Mouse (Mus musculus) hindbrain, embryonic 12.5 days (tissue): ENCODE results near the gene Exoc3l. TPM values are rescaled to one million over a fixed set of nuclear protein-coding genes. Genes with fewer than 3 reads are reported as not detected.

Experiments used
- ATAC-seq: fragments of 200-750 bp; cut with Nextera tagmentation; 2 replicates; pipeline ENCODE4 v1.8.0; 2017; ENCODE audit warnings: moderate TSS enrichment; ENCODE audit not compliant: low FRiP score
- H3K27ac ChIP-seq: fragments of 300-500 bp; sonication (generic); 2 replicates; pipeline ENCODE4 v1.5.1; 2016; ENCODE audit warnings: mild to moderate bottlenecking
- H3K27me3 ChIP-seq: fragments of 300-500 bp; sonication (generic); 2 replicates; pipeline ENCODE4 v1.6.1; 2016; ENCODE audit warnings: mild to moderate bottlenecking
- H3K36me3 ChIP-seq: fragments of 300-500 bp; sonication (generic); 2 replicates; pipeline ENCODE4 v1.6.1; 2016; ENCODE audit warnings: mild to moderate bottlenecking
- H3K4me1 ChIP-seq: fragments of 300-500 bp; sonication (generic); 2 replicates; pipeline ENCODE4 v1.6.1; 2016
- H3K4me2 ChIP-seq: fragments of 300-500 bp; sonication (generic); replicated peaks from 2 replicates; pipeline ENCODE4 v1.6.1; 2016; ENCODE audit warnings: mild to moderate bottlenecking
- H3K4me3 ChIP-seq: fragments of 300-500 bp; sonication (generic); 2 replicates; pipeline ENCODE4 v1.5.1; 2016; ENCODE audit warnings: mild to moderate bottlenecking
- H3K9ac ChIP-seq: fragments of 300-500 bp; sonication (generic); 2 replicates; pipeline ENCODE4 v1.6.1; 2016; ENCODE audit warnings: mild to moderate bottlenecking, moderate library complexity
- H3K9me3 ChIP-seq: fragments of 300-500 bp; sonication (generic); replicated peaks from 2 replicates; pipeline ENCODE4 v1.6.1; 2016; ENCODE audit warnings: mild to moderate bottlenecking
- WGBS: fragments of 180-500 bp; shearing (Covaris S2); methylation state at CpG from one replicate; pipeline ENCODE4 v1.1.7; 2016; 5-methylcytosine and 5-hydroxymethylcytosine counted together
- microRNA counts: library from miRNA; unstranded; fragments of <30 nt; microRNA quantifications from one replicate; lab custom pipeline; 2017
- microRNA-seq: library from miRNA; unstranded; fragments of <30 nt; microRNA quantifications from one replicate; pipeline ENCODE4, GENCODE M21; 2017
- polyA plus RNA-seq: library from polyadenylated mRNA; unstranded; fragments of >200 nt; fragmentation: Nextera tagmentation; extraction: Ambion mirVana; gene quantifications from 2 replicates; pipeline ENCODE4 v1.2.1, GENCODE M21; 2016

Gene Exoc3l
- polyA plus RNA-seq, 1 experiment from 2014 or later, result 12.7 TPM

DNA sequence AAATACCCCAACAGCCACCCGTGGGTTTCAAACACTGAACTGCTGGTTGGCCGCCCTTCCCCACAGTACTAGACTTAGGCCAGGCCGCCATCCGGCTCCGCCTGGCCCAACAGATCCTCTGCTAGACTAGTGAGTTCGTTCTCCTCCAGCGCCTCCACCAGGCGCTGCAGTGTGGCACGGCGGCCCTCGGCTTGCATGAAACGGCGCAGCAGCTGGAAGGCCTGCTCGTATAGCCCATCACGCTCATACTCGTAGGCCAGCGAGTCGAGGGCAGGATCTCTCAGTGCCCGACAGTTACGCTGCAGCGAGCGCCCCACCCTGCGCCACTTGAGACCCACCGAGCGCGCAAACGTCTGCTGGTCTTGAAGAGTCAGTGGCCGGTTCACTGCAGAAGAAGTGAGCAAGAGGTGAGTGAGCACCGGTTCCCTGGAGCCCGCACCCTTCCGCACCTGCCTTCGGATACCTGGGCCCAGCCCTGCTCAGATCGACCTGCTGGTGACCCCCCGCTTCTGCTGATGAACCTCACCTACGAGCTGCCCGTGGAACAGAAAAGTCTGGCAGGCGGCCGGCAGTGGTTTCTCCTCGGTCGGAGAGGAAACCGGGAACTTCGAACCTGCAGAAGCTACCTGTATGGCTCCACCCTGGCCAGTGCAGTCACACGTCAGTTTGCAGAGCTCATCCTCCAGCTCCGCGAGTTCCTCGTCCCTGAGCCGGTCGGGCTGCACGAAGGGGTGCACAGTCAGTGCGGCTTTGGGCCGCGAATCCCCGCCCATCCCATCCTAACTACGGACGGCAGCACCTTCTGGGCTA lies 36.8 kb downstream of the Exoc3l start:
- Histone ChIP-seq H3K9ac (peak overlapping the region; percentile 28; the same call in 1 of the 2 replicates), H3K9me3 (no peaks in the 10 kb centered on the region), H3K4me1 (peaks cover 19% of the 10 kb centered on the region), H3K27me3 (peaks cover 89% of the 10 kb centered on the region), H3K4me2 (peak overlapping the region; percentile 60), H3K4me3 (peak overlapping the region; percentile 31), H3K36me3 (no peaks in the 10 kb centered on the region), H3K27ac (no peak overlapping the region)
- WGBS, result 3% methylated on average over 55 of the region's 55 CpGs
- peak; percentile 51 for ATAC-seq

- 69% methylated on average over 7 of the region's 7 CpGs for WGBS
- Histone ChIP-seq H3K9me3 (no peaks in the 10 kb centered on the region), H3K4me2 (no peak overlapping the region), H3K4me3 (no peak overlapping the region), H3K4me1 (peaks cover 25% of the 10 kb centered on the region), H3K27me3 (peaks cover 74% of the 10 kb centered on the region), H3K9ac (no peak overlapping the region), H3K27ac (no peak overlapping the region), H3K36me3 (no peaks in the 10 kb centered on the region)
- ATAC-seq, result no peak
These were observed 38.4 kb downstream of the Exoc3l start for GRCm38 (mm10) chr8:105257318-105258114.

DNA sequence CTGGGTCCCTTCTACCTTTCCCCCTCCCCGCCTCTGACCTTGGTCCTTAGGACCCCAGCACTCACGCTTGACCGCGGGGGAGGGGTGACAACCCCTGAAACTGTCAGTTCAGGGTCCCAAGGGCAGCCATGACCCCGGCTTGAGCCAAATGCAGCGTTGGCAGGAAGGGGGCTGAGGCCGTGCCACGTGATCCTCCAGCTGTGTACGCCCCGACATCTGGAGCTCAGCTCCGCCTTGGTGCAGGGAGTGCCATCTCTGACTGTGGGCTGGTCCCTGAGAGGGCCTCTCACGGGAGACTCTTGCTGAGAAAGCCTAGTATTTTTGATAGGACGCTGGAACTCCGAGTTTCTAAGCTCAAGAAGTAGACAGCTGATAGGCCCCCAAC lies 40.9 kb downstream of the Exoc3l start, which contains the start of gene B3gnt9:
Gene B3gnt9, minus strand, starts transcription at position 188 of the 385 bp plus-strand sequence.
- under 1% methylated on average over 14 of the region's 14 CpGs for WGBS

GRCm38 (mm10) chr8:105254152-105254965 lies 41.5 kb downstream of the Exoc3l start:
- Histone ChIP-seq H3K9ac (peak overlapping the region; percentile 69), H3K9me3 (no peaks in the 10 kb centered on the region), H3K4me1 (peaks cover 23% of the 10 kb centered on the region), H3K27me3 (peaks cover 45% of the 10 kb centered on the region), H3K27ac (no peak overlapping the region), H3K36me3 (peaks cover 30% of the 10 kb centered on the region), H3K4me2 (peak overlapping the region; percentile 96), H3K4me3 (peak overlapping the region; percentile 55)
- peak; percentile 81 for ATAC-seq
- WGBS, result under 1% methylated on average over 73 of the region's 74 CpGs

More for the DNA sequence above, 40.9 kb downstream of the Exoc3l start, which contains the start of gene B3gnt9:
- peak; percentile 16; the same call in 1 of the 2 replicates for ATAC-seq
- peak within 1 kb of the TSS; percentile 69 for H3K9ac ChIP-seq
- H3K27ac ChIP-seq, result no peak within 1 kb of the TSS
- no peaks in the 10 kb centered on the region for H3K9me3 ChIP-seq
- peaks cover 51% of the 10 kb centered on the region for H3K27me3 ChIP-seq
- H3K4me2 ChIP-seq, result peak within 1 kb of the TSS; percentile 96
- peak within 1 kb of the TSS; percentile 55 for H3K4me3 ChIP-seq
- H3K36me3 ChIP-seq, result peaks cover 24% of the 10 kb centered on the region
- H3K4me1 ChIP-seq, result peaks cover 25% of the 10 kb centered on the region

- peak; percentile 53 for ATAC-seq
- no peak overlapping the region for H3K27ac ChIP-seq
These were observed 42.1 kb downstream of the Exoc3l start for GRCm38 (mm10) chr8:105253766-105254151.

GRCm38 (mm10) chr8:105252680-105253537 lies 43.0 kb downstream of the Exoc3l start:
- Histone ChIP-seq H3K4me2 (no peak overlapping the region), H3K27me3 (peaks cover 31% of the 10 kb centered on the region), H3K9ac (no peak overlapping the region), H3K4me3 (no peak overlapping the region), H3K36me3 (peaks cover 45% of the 10 kb centered on the region), H3K27ac (no peak overlapping the region), H3K4me1 (peaks cover 16% of the 10 kb centered on the region), H3K9me3 (no peaks in the 10 kb centered on the region)
- no peak for ATAC-seq
- WGBS, result 89% methylated on average over 10 of the region's 10 CpGs

More at GRCm38 (mm10) chr8:105253766-105254151, 42.1 kb downstream of the Exoc3l start:
- H3K36me3 ChIP-seq, result peaks cover 36% of the 10 kb centered on the region
- peaks cover 39% of the 10 kb centered on the region for H3K27me3 ChIP-seq
- H3K4me2 ChIP-seq, result peak overlapping the region; percentile 96
- peak overlapping the region; percentile 69 for H3K9ac ChIP-seq
- no peaks in the 10 kb centered on the region for H3K9me3 ChIP-seq
- peak overlapping the region; percentile 55 for H3K4me3 ChIP-seq
- WGBS, result 26% methylated on average over 20 of the region's 20 CpGs
- H3K4me1 ChIP-seq, result peaks cover 17% of the 10 kb centered on the region

DNA sequence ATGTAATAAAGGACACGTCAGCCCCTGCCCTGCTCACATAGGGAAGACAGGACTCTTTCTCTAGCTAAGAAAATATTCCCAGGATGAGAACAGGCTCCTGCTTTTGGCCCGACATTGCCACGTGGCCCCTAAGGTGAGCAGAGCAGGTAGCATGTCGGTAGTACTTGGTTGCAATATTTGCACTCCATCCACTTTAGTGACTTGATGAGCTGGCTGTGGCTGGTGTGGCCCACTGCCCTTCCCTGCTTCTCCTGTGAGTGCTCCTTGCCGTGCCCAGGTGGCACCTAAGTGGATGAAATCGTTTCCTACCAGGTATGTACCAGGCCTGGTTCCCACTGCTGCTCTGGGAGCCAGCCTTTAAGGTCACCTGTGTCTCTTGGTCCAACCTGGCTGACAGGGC lies 43.9 kb downstream of the Exoc3l start:
- Histone ChIP-seq H3K4me3 (no peak overlapping the region), H3K27me3 (peaks cover 24% of the 10 kb centered on the region), H3K9me3 (no peaks in the 10 kb centered on the region), H3K4me1 (peaks cover 16% of the 10 kb centered on the region), H3K9ac (no peak overlapping the region), H3K36me3 (peaks cover 49% of the 10 kb centered on the region), H3K27ac (no peak overlapping the region), H3K4me2 (no peak overlapping the region)
- WGBS, result 90% methylated on average over 6 of the region's 6 CpGs
- ATAC-seq, result no peak

- Histone ChIP-seq H3K9ac (no peak overlapping the region), H3K4me3 (no peak overlapping the region), H3K4me1 (no peaks in the 10 kb centered on the region), H3K27ac (no peak overlapping the region), H3K4me2 (no peak overlapping the region), H3K27me3 (no peaks in the 10 kb centered on the region), H3K9me3 (no peaks in the 10 kb centered on the region), H3K36me3 (peaks cover 39% of the 10 kb centered on the region)
- ATAC-seq, result no peak
- 97% methylated on average over 7 of the region's 7 CpGs for WGBS
These were observed 54.9 kb downstream of the Exoc3l start for GRCm38 (mm10) chr8:105241016-105241415.

MicroRNAs within 50 kb of the gene (microRNA counts, 519-probe panel; counts per million panel counts)
- 3,289 counts per million, percentile 73 among the panel's probes with 10 or more counts for microRNA mmu-miR-328 (lab: Ali Mortazavi, UCI)

Small RNA genes within 50 kb of the gene (microRNA-seq; reads per million reads assigned to microRNA genes)
- gene Gm27320 (not detected), gene Mir328 (347 reads per million, percentile 62 among the genes with 10 or more reads in this experiment)

Other genes with a start within 250 kb of the Exoc3l start
- not detected in 2 replicates for gene Ces3a, start 247.5 kb downstream of the Exoc3l start, polyA plus RNA-seq
- gene Ces3b, start 212.3 kb downstream of the Exoc3l start, polyA plus RNA-seq, result not detected in 2 replicates
- not detected in 2 replicates for gene Ces4a, start 164.3 kb downstream of the Exoc3l start, polyA plus RNA-seq
- gene Cbfb, start 125.4 kb downstream of the Exoc3l start, polyA plus RNA-seq, result 66.2 and 72.5 TPM in 2 replicates
- 28.5 and 28.9 TPM in 2 replicates for gene D230025D16Rik, start 71.0 kb downstream of the Exoc3l start, polyA plus RNA-seq
- 7.5 and 9.5 TPM in 2 replicates for gene B3gnt9, start 40.9 kb downstream of the Exoc3l start, polyA plus RNA-seq
- gene Tradd, start 31.5 kb downstream of the Exoc3l start, polyA plus RNA-seq, result 17.2 and 17.5 TPM in 2 replicates
- 0.97 and 1.4 TPM in 2 replicates for gene Fbxl8, start 31.5 kb downstream of the Exoc3l start, polyA plus RNA-seq
- 0.23 TPM in 1 of 2 replicates, not detected in the other for gene Hsf4, start 26.3 kb downstream of the Exoc3l start, polyA plus RNA-seq
- gene Nol3, start 20.0 kb downstream of the Exoc3l start, polyA plus RNA-seq, result 2.7 and 4.0 TPM in 2 replicates
- 63.2 and 74.0 TPM in 2 replicates for gene 4931428F04Rik, start 6.2 kb downstream of the Exoc3l start, polyA plus RNA-seq
- gene E2f4, start 1.6 kb upstream of the Exoc3l start, polyA plus RNA-seq, result 68.8 and 69.9 TPM in 2 replicates
- 2.7 and 3.2 TPM in 2 replicates for gene Elmo3, start 9.5 kb upstream of the Exoc3l start, polyA plus RNA-seq
- 1.3 TPM in 2 replicates for gene Lrrc29, start 30.2 kb upstream of the Exoc3l start, polyA plus RNA-seq
- gene Tmem208, start 30.3 kb upstream of the Exoc3l start, polyA plus RNA-seq, result 97.6 and 100 TPM in 2 replicates
- gene Fhod1, start 51.9 kb upstream of the Exoc3l start, polyA plus RNA-seq, result 1.4 and 2.0 TPM in 2 replicates
- gene Slc9a5, start 52.7 kb upstream of the Exoc3l start, polyA plus RNA-seq, result 7.2 and 7.7 TPM in 2 replicates
- gene Plekhg4, start 77.2 kb upstream of the Exoc3l start, polyA plus RNA-seq, result 0.59 and 0.93 TPM in 2 replicates
- 0.08 TPM in 1 of 2 replicates, not detected in the other for gene Kctd19, start 117.4 kb upstream of the Exoc3l start, polyA plus RNA-seq
- gene Lrrc36, start 117.5 kb upstream of the Exoc3l start, polyA plus RNA-seq, result 2.1 and 3.1 TPM in 2 replicates
- 162 and 186 TPM in 2 replicates for gene Tppp3, start 175.4 kb upstream of the Exoc3l start, polyA plus RNA-seq
- gene Zdhhc1, start 200.8 kb upstream of the Exoc3l start, polyA plus RNA-seq, result 35.8 and 36.1 TPM in 2 replicates
- gene Hsd11b2, start 222.7 kb upstream of the Exoc3l start, polyA plus RNA-seq, result 24.2 and 24.7 TPM in 2 replicates